8 mouse cellular contexts compared by ENCODE assay signal in the genomic region with DNA sequence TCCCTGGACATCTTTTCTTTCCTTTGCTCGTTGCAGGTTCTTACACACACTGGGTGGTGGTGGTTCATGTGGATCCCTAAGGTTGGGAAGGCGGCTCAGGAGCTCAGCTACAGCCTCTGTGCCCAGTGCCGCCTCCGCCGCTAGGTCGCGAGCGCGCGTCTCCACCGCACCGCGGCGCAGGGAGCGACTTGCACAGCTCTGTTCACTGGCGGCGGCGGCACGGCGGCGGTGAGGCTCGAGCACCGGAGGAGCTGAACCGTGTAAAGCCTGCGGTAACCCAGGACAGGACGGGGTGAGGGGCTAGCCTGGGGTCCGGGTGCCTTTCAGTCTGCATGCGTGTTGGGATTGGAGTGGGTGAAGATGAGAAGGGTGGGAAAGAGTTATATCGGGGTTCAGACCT. TPM values are rescaled to one million over a fixed set of nuclear protein-coding genes. Genes with fewer than 3 reads are reported as not detected.
DNase-seq lines count a peak whose midpoint lies in the region; ATAC-seq and TF ChIP-seq lines count a peak whose summit lies in the region.

A gene (plus strand): TSS at position 201 of the 400 bp plus-strand sequence.

- TF ChIP-seq CTCF in Patski (IDR thresholded peaks at IDR 0.05): no peak

- H3K4me3 ChIP-seq in forebrain, embryonic 15.5 days: peak within 1 kb of the TSS; percentile 39
- peak within 1 kb of the TSS; percentile 44 for H3K4me3 ChIP-seq in hindbrain, embryonic 13.5 days
- peak within 1 kb of the TSS; percentile 43 for H3K4me3 ChIP-seq in lung, embryonic 16.5 days (ENCODE audit: low read length)

- H3K9ac ChIP-seq in forebrain, embryonic 15.5 days (replicated peaks): peak within 1 kb of the TSS; percentile 38; the same call in 1 of the 2 replicates
- peak within 1 kb of the TSS; percentile 65 for H3K9ac ChIP-seq in hindbrain, embryonic 13.5 days
- H3K9ac ChIP-seq in lung, embryonic 16.5 days (ENCODE audit: low read length): peak within 1 kb of the TSS; percentile 39

- peak within 1 kb of the TSS; percentile 71 for H3K4me2 ChIP-seq in forebrain, embryonic 15.5 days (replicated peaks)
- peak within 1 kb of the TSS; percentile 79 for H3K4me2 ChIP-seq in hindbrain, embryonic 13.5 days
- H3K4me2 ChIP-seq in lung, embryonic 16.5 days (ENCODE audit: low read depth, low read length): peak within 1 kb of the TSS; percentile 65

- in situ Hi-C loops in Patski (cut with MboI; ENCODE audit: low pct_unique_long_range_greater_than_20kb): no loop called here

- peaks cover 22% of the 10 kb centered on the region for H3K27me3 ChIP-seq in Patski
- H3K27me3 ChIP-seq in forebrain, embryonic 15.5 days: peaks cover 27% of the 10 kb centered on the region
- H3K27me3 ChIP-seq in hindbrain, embryonic 13.5 days: peaks cover 40% of the 10 kb centered on the region
- peaks cover 27% of the 10 kb centered on the region for H3K27me3 ChIP-seq in lung, embryonic 16.5 days (ENCODE audit: control insufficient read depth, insufficient read depth, low read depth, low read length)

- CTCF ChIA-PET in Patski (lab: Charles Lee): interaction anchor here (1.6 kb wide), 1 partner anchor 17 kb away, joined by 3 read pairs; no protein-coding TSS in a partner anchor

- under 1% methylated on average over 29 of the region's 29 CpGs for WGBS in forebrain, embryonic 15.5 days
- under 1% methylated on average over 29 of the region's 29 CpGs for WGBS in hindbrain, embryonic 13.5 days
- WGBS in lung, embryonic 16.5 days: under 1% methylated on average over 28 of the region's 29 CpGs

- POLR2A ChIA-PET in Patski (lab: Charles Lee): no interaction called here

- ATAC-seq in Patski: peak; percentile 44
- peak; percentile 97 for ATAC-seq in forebrain, embryonic 15.5 days (replicated peaks)
- ATAC-seq in hindbrain, embryonic 13.5 days (ENCODE audit: low FRiP score): peak; percentile 94
- peak; percentile 81 for ATAC-seq in lung, embryonic 16.5 days (ENCODE audit: low read depth)

- H3K9me3 ChIP-seq in forebrain, embryonic 15.5 days: no peaks in the 10 kb centered on the region
- no peaks in the 10 kb centered on the region for H3K9me3 ChIP-seq in hindbrain, embryonic 13.5 days
- no peaks in the 10 kb centered on the region for H3K9me3 ChIP-seq in lung, embryonic 16.5 days (ENCODE audit: control insufficient read depth, low read length)

- peaks cover 12% of the 10 kb centered on the region for H3K4me1 ChIP-seq in forebrain, embryonic 15.5 days
- peaks cover 16% of the 10 kb centered on the region for H3K4me1 ChIP-seq in hindbrain, embryonic 13.5 days (replicated peaks)
- peaks cover 7% of the 10 kb centered on the region; the same call in 1 of the 2 replicates for H3K4me1 ChIP-seq in lung, embryonic 16.5 days (replicated peaks; ENCODE audit: control insufficient read depth, insufficient read depth, low read length)

- no peak for DNase-seq in Patski (ENCODE audit: low read depth, low spot score)
- DNase-seq in cerebellum, adult 11-12 months: peak; percentile 58
- peak; percentile 62 to 73 for DNase-seq in layer of hippocampus, postnatal 10 days (ENCODE audit: low spot score in 2 of 2)
- DNase-seq in right cerebral cortex, adult 18-20 months: peak; percentile 76
- no peak for DNase-seq in T-cell, adult 2 months (ENCODE audit: low spot score)

- no peak within 1 kb of the TSS for H3K27ac ChIP-seq in forebrain, embryonic 15.5 days (replicated peaks)
- H3K27ac ChIP-seq in hindbrain, embryonic 13.5 days: no peak within 1 kb of the TSS
- no peak within 1 kb of the TSS for H3K27ac ChIP-seq in lung, embryonic 16.5 days (ENCODE audit: low read length)

- H3K36me3 ChIP-seq in forebrain, embryonic 15.5 days: no peaks in the 10 kb centered on the region
- H3K36me3 ChIP-seq in hindbrain, embryonic 13.5 days: no peaks in the 10 kb centered on the region
- H3K36me3 ChIP-seq in lung, embryonic 16.5 days (ENCODE audit: control insufficient read depth, insufficient read depth, low read length): no peaks in the 10 kb centered on the region

RNA-seq across cellular contexts. Expression of the gene that starts here (rescaled TPM):
- polyA plus RNA-seq in Patski (2021): not detected
- 0.72 and 1.1 TPM in 2 replicates for polyA plus RNA-seq in forebrain, embryonic 15.5 days (2015; fragmentation: Nextera tagmentation; extraction: Ambion mirVana)
- polyA plus RNA-seq in hindbrain, embryonic 13.5 days (2015; fragmentation: Nextera tagmentation; extraction: Ambion mirVana): 1.1 and 1.3 TPM in 2 replicates
- 1 to 10 TPM; 6.0 to 6.4 TPM for total RNA-seq in layer of hippocampus, postnatal 10 days (2021)
- polyA plus RNA-seq in lung, embryonic 16.5 days (2015; fragmentation: Nextera tagmentation; extraction: Ambion mirVana): 0.18 and 0.20 TPM in 2 replicates

Comparison
In these comparisons a context has a peak if more than half of its experiments do, and no peak if none do; other contexts are left out.
1. Peak in ATAC-seq in Patski; RNA of the gene not detected or under 1 TPM.
2. Peak in ATAC-seq, H3K4me3 ChIP-seq, H3K9ac ChIP-seq and H3K4me2 ChIP-seq in lung, embryonic 16.5 days; RNA of the gene not detected or under 1 TPM.
3. ATAC-seq: peak in every context shown above with its lines; median percentile 97 in forebrain, embryonic 15.5 days; 94 in hindbrain, embryonic 13.5 days; 81 in lung, embryonic 16.5 days; 44 in Patski.
4. DNase-seq: peak in cerebellum, adult 11-12 months (single experiment), layer of hippocampus, postnatal 10 days (2 of 2) and right cerebral cortex, adult 18-20 months (single experiment); none in Patski (single experiment) and T-cell, adult 2 months (single experiment).
5. Peak in every context shown above with its lines, with median percentiles within 50 percentile points of each other: H3K4me2 ChIP-seq, H3K4me3 ChIP-seq and H3K9ac ChIP-seq.